Mouse (Mus musculus): ENCODE data around the gene Ankrd34a. TPM values are rescaled to one million over a fixed set of nuclear protein-coding genes. Genes with fewer than 3 reads are reported as not detected.

Gene Ankrd34a
- total RNA-seq, 2 experiments from 2014 or later, result 41.3 to 45.5 TPM

- DNase-seq (ENCODE audit: low spot score in 2 of 2), result no peak
Observed at GRCm38 (mm10) chr3:96578561-96579238, 17.7 kb upstream of the Ankrd34a start.

DNA sequence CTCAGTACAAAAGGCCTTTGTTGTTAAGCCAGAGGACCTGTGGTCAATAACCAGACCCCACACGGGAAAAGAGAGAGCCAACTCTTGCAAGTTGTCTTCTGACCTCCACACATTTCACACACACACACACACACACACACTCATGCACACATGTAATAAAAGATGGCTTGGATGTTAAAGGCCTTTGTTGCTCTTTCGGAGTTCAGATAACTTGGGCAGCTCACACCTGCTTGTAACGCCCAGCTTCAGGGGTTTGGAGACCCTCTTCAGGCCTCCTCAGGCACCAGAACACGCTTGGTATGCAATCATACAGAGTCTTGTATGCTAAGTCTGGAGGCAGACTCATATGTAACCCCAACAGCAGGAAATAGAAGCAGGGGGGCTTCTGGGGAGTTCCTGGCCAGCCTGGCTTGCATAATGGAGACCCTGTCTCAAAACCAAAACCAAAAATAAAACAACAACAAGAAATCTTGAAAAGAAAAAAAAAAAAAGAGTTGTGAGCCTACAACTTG, 17.1 kb upstream of the Ankrd34a start:
- DNase-seq (ENCODE audit: low spot score in 2 of 2), result no peak

DNA sequence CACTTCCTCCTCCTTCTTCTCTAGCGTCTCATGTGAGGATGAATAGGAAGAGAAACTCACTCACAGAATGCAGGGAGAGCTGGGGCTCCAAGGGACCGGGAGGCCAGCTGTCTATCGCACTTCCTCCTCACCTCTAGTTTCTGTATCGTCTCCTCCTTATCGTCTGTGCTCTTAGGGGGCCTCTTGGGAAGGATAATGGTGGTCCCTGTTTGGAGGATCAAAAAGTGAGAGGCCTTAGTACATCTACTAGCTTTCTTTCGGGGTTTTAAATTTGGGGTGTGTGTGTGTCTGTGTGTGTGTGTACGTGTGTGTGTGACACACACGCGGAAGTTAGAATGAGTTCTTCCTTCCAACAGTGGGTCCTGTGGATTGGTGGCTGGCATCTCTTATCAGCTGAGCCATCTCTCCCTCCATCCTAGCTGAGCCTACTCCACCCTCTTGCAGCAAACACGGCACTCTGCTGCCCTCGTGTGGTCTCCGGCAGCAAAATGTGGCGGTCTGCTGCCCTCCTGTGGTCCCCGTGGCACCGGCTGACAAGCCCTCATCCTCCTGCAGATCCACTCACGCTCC, 16.5 kb upstream of the Ankrd34a start:
- DNase-seq (ENCODE audit: low spot score in 2 of 2), result peak; percentile 96

- no peak for DNase-seq (ENCODE audit: low spot score in 2 of 2)
Observed at GRCm38 (mm10) chr3:96581141-96581540, 15.3 kb upstream of the Ankrd34a start.

DNA sequence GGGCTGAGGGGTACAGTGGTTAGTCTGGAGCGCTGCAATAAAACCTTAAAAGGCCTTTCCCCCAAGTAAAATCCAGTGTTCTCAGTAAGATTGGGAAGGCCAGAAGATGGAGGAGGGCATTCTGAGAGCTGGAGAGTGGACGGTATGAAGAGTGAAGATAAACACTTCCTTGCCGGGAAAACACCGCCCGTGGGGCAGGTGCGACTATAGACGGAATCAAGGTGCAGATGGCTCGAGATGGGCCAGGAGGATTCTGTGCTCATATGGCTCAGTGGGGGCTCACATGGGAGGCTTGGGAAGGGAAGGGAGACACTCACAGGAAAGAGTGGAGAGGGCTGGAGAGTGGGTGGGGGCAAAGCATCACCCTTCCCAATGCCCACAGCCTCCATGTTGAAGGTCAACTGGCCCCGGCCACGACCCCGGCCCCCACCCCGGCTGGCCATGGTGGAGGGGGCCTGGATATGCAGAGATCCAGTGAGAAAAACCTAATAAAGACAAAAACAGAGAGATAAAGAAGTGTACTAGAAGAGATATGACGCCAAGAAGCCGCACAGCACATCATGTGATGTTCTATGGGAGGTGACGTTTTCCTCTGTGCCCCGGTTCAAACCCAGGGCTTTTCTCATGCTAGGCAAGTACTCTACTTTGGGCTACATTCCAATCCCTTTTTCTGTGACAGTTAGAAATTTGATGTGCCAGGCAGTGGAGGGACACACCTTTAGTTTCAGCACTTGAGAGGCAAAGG, 14.5 kb upstream of the Ankrd34a start:
- DNase-seq (ENCODE audit: low spot score in 2 of 2), result no peak

GRCm38 (mm10) chr3:96583386-96583785, 13.1 kb upstream of the Ankrd34a start:
- no peak for DNase-seq (ENCODE audit: low spot score in 2 of 2)

GRCm38 (mm10) chr3:96590657-96591056, 5.8 kb upstream of the Ankrd34a start:
- DNase-seq (ENCODE audit: low spot score in 2 of 2), result no peak

DNA sequence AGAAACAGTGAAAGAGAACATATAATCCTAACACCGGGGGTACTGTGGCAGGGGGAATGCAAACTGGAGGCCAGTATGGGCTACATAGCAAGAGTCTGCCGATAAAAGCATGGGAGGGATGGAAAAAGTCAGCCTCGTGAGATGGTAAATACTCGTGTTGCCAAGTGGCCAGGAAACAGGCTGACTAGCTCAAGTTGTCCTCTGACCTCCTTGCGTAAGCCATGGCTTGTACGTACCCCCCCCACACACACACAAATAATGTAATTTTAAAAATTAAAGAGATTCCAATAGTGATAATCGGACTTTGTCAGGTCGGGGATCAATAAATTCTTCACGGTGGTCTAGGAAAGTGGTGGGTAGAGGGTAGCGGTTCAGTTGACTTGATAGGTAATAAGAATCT, 3.1 kb upstream of the Ankrd34a start:
- no peak for DNase-seq (ENCODE audit: low spot score in 2 of 2)

DNA sequence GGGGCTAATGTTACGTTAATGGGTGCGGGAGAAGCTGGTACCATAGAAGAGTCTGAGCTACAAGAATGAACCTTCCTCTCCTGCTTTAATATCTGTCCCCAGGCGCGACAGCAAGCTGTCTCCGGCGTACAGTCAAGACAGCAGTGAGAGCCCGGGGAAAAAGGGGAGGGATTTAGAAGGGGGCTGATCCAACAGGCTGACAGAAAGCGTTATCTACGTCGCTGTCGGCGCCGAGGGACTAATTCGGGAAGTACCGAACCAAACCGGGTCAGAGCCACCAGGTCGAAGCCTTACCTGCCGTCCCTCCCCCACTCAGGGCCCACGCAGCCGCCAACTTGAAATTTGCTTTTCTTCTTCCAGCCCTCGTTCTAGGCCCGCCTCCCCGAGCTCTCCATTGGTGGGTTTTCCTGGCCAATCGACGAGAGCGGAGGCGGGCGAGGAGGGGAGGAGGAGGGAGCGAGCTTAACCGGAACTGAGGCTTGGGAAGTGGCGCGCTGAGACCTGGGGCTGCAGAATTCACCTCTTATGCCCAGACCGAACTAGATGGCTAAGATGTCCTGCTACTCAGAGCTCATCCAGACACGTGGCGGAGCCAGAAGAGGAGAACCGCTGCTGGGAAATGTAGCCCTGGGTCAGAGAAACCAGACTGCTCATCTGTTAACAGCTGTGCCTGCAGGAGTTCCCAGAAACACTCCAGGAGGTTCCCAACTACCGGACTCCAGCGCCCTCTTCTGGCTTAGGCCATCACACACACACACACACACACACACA, 2.5 kb upstream of the Ankrd34a start, which contains the start of gene Polr3gl:
Gene Polr3gl (minus strand): TSS at position 392 of the 771 bp plus-strand sequence.
- peak; percentile 93 to 95 for DNase-seq (ENCODE audit: low spot score in 2 of 2)

DNA sequence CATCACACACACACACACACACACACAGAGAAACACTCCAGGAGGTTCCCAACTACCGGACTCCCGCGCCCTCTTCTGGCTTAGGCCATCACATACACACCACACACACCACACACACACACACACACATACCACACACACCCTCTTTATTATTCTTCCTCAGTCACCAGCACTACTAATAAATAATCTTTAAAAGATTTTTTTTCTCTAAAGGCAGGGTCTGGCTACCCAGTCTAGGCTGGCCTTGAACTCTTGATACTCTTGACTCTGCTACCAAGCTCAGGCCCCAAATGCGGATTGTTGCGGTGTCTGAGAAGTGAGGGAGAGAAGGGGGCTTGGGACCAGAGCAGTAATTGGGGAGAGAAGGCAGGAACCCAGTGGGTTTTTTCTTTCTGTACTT, 1.6 kb upstream of the Ankrd34a start:
- DNase-seq (ENCODE audit: low spot score in 2 of 2), result no peak

DNA sequence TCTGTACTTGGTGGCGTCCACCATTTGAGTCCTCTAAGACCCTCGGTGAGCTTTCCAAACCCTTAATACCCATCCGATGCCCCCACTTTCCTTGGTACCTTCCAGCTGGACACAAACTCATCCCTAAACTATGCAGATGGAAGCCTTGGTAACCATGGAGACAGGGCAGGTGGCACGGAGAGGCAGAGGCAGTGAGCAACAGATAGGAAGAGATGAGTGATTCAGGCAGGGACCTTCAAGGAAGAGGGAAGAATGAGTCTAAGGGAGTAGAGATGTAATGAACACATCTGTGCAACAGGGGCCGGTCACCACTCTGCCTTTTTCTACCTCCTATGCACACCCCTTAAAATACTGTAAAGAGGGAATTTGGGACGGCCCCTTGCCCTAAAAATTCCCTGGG, 775 bp upstream of the Ankrd34a start:
- no peak for DNase-seq (ENCODE audit: low spot score in 2 of 2)

DNA sequence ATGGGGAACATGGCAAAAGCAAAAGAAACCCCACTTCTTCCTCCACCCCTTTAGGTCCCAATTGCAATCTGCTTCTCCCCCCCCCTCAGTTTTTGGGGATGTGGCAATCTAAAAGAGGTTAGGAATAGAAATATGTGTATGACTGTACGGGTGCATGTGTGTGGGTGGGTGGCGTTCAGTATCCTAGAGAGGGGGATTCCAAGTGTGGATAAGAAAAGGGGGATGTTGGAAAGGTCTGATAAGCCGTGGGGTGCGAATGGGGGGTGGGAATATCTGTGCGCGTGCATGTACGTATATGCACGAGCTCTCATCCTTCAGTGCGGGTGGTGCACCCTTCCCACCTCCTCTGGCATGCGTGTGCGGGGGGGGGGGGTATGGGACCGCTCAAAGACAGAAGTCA, 419 bp downstream of the Ankrd34a start:
- peak in 1 of 2 experiments; percentile 46 for DNase-seq (ENCODE audit: low spot score in 2 of 2)

GRCm38 (mm10) chr3:96597435-96597891, 1.0 kb downstream of the Ankrd34a start:
- DNase-seq (ENCODE audit: low spot score in 2 of 2), result peak; percentile 56 to 57

- DNase-seq (ENCODE audit: low spot score in 2 of 2), result peak; percentile 67 to 73
Observed at GRCm38 (mm10) chr3:96598156-96599068, 2.0 kb downstream of the Ankrd34a start.

GRCm38 (mm10) chr3:96599069-96599393, 2.6 kb downstream of the Ankrd34a start:
- DNase-seq (ENCODE audit: low spot score in 2 of 2), result no peak

DNA sequence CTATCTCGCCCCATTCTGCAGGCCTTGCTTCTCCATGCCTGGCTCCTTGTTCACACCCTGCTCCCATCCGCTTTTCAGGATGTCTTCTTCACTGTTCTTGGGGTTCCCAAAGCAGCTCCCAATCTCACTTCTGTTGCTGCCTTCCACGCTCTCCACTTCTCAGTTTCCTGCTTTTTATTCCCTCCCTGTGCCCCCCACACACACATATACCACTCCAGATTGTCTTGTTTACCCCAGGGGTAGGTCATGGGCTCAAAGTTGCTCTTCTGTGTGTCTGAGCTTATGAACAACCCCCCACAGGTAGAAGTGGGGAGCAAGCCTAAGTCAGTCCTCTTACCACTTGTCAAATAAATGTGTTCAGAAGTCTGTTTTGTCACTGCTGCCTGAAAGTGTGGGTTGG, 3.0 kb downstream of the Ankrd34a start:
- DNase-seq (ENCODE audit: low spot score in 2 of 2), result no peak

DNA sequence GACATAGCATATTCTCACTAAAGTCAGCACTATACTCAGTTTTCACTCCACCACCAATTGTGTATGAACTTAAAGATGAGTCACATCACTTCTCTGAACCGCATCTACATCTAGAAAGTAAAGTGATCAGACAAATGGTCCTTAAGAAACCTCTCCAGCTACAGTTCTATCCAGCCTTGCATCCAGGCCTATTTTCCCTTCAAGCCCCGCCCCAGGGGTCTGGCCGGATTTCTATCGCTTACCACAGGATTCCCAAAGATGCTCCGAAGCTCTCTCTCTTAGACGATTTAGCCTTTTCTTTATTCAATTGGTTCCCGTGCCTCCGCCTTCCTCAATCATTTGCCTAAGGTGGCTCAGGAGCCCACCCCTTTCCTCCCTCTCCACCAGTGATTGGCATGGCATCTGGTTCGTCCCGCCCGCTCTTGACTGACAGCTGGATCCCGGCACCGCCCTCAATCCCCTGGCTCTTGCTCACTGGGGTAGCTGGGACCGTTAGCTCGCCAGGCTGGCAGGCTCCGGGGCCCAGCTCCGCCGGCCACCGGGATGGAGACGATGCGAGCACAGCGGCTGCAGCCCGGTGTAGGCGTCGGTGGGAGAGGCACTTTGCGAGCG, 4.3 kb downstream of the Ankrd34a start, which contains the start of gene Lix1l:
Gene Lix1l (plus strand): TSS at position 511 of the 612 bp plus-strand sequence.
- DNase-seq (ENCODE audit: low spot score in 2 of 2), result peak; percentile 90 to 92

DNA sequence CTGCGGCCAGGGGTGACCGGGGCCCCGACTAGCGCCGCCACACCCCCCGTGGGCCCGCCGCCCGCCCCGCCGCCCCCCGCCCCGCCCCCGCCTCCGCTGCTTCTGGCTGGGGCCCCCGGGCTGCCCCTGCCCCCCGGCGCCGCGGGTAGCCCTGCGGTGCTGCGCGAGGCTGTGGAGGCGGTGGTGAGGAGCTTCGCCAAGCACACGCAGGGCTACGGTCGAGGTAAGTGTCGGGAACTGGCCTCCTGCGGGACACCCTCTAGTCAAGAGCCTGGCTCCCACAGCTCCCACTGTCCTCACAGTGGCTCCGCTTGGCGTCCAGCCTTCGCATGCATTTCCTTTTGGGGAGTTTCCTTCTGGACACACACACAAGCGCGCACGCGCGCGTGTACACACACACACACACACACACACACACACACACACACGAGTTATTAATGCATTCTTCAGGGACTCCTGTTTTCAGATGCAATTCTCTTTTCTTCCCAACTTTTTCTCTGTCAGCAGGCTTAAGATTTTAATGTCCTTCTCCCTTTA, 4.9 kb downstream of the Ankrd34a start:
- DNase-seq (ENCODE audit: low spot score in 2 of 2), result peak; percentile 63 to 74

DNA sequence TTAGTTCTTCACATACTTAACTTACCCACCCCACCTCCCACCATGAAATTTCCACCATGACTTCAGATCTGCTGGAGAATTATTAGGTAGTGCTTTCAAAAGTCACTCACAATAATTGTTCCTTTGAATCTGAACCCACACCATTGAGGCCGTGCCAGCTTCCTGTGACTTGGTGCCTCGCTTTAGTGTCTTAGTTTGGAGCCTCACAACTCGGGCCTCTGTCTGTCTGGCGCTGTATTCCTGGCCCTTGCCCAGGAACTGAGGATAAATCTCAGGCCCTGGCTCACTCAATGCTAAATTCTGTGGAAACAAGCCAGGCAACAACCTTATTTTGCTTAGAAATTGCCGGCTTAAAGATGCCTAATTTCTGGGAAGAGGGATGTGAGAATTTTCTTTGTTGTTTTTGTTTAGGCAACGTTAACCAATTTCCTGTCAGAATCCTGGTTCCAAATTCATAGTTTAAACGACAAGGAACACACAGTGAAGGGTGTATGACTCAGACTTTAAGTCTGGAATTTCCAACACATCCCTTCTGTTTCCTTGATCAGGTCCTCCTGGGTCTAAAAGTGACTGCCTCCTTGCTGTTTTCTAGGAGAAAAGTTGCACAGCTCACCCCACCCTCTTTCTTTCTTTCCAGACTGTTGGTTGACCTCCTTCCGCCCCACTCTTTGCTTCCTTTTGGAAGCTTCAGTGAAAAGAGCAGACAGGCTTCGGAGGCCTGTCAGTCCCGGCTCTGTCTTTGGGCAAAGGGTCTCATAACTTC, 5.7 kb downstream of the Ankrd34a start:
- DNase-seq (ENCODE audit: low spot score in 2 of 2), result peak in 1 of 2 experiments; percentile 48

Measured in layer of hippocampus, postnatal 10 days (tissue).